Mouse (Mus musculus): ENCODE results near the gene Pemt. TPM values are rescaled to one million over a fixed set of nuclear protein-coding genes. Genes with fewer than 3 reads are reported as not detected.

Gene Pemt
- polyA plus RNA-seq, 1 experiment from 2014 or later = 8.3 TPM

DNA sequence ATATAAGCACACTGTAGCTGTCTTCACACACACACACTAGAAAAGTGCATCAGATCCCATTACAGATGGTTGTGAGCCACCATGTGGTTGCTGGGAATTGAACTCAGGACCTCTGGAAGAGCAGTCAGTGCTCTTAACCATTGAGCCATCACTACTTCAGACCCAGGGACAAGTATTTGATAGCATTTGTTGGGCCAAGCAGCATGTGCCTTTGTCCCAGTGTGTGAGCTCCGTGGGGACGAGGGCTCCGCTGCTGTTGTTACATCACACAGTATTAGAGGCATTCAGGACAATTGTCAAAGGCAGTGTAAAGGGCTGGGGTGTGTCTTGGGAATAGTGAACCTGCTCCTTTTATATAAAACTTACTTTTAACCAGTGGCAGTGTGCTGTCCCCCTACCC is 109.3 kb downstream of the Pemt start:
- no peaks in the 10 kb centered on the region for H3K9me3 ChIP-seq (ENCODE audit: control insufficient read depth, low read length)
- H3K4me1 ChIP-seq (ENCODE audit: control insufficient read depth, insufficient read depth, low read depth, low read length) = no peaks in the 10 kb centered on the region
- 71% methylated on average over 3 of the region's 3 CpGs for WGBS
- H3K27me3 ChIP-seq (replicated peaks; ENCODE audit: control insufficient read depth, insufficient read depth, low read length) = no peaks in the 10 kb centered on the region
- no peaks in the 10 kb centered on the region for H3K36me3 ChIP-seq (ENCODE audit: control insufficient read depth, insufficient read depth, low read length)
- no peak overlapping the region for H3K4me3 ChIP-seq (ENCODE audit: low read length)
- no peak overlapping the region for H3K4me2 ChIP-seq (ENCODE audit: low read length)
- H3K27ac ChIP-seq (ENCODE audit: low read depth, low read length) = no peak overlapping the region
- no peak overlapping the region for H3K9ac ChIP-seq (ENCODE audit: low read depth, low read length)
- no peak for ATAC-seq

DNA sequence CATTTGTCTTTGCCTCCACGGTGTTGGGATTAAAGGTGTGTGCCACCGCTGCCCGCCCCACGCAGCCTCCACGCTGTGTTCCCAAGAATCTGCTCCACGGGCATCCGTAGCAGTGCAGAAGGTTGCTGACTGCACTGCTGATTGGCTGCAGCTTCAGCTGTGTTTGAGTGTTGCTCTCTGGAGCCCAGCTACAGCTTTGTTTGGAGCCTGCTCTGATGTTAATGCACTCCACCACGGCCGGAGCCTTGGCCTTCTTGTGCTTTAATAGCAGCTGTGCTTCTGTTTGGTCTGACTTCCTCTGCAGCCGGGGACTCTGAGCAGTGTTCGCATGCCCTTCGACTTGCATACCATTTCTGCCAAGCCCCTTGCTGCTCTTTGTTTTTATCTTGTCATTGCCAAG is 112.3 kb downstream of the Pemt start:
- no peak overlapping the region for H3K4me3 ChIP-seq (ENCODE audit: low read length)
- no peaks in the 10 kb centered on the region for H3K9me3 ChIP-seq (ENCODE audit: control insufficient read depth, low read length)
- H3K36me3 ChIP-seq (ENCODE audit: control insufficient read depth, insufficient read depth, low read length) = no peaks in the 10 kb centered on the region
- no peak overlapping the region for H3K9ac ChIP-seq (ENCODE audit: low read depth, low read length)
- no peak overlapping the region for H3K27ac ChIP-seq (ENCODE audit: low read depth, low read length)
- no peak for ATAC-seq
- 44% methylated on average over 12 of the region's 12 CpGs for WGBS
- no peaks in the 10 kb centered on the region for H3K27me3 ChIP-seq (replicated peaks; ENCODE audit: control insufficient read depth, insufficient read depth, low read length)
- no peaks in the 10 kb centered on the region for H3K4me1 ChIP-seq (ENCODE audit: control insufficient read depth, insufficient read depth, low read depth, low read length)
- H3K4me2 ChIP-seq (ENCODE audit: low read length) = no peak overlapping the region

DNA sequence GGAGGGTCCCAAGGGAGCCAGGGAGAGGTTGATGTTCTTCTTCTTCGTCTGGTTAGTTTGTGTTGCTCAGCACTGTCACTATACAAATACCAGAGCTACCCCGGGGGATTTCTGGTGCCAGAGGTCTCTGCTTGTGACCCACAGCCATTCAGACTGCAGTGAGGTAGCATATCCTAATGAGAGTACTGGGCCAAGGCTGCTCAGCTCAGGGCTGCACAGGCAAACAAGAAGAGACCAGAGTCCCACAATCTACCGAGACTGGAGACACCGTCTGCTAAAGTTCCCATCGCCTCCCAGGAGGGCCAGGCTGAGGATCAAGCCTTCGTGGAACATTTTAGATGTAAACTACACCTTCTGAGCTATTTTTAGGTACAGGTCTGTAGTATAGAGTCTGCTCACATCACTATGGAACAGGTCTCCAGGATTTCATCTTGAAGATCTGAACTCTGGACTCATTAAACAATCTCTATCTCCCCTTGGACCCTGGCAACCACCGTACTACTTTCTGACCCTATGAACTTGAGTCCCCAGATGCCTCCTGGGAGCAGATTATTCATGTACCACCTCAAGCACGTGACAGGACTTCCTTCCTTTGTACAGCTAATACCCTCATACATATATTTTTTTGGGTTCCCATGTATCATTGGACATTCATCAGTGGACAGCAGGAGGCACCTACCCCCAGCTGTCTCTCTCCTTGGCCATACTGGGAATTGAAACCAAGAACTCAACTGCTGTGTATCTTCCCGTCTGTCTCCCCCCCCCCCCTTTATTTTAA is 113.5 kb downstream of the Pemt start:
- no peak overlapping the region for H3K27ac ChIP-seq (ENCODE audit: low read depth, low read length)
- H3K36me3 ChIP-seq (ENCODE audit: control insufficient read depth, insufficient read depth, low read length) = no peaks in the 10 kb centered on the region
- H3K4me3 ChIP-seq (ENCODE audit: low read length) = no peak overlapping the region
- H3K9me3 ChIP-seq (ENCODE audit: control insufficient read depth, low read length) = no peaks in the 10 kb centered on the region
- WGBS = 73% methylated on average over 9 of the region's 9 CpGs
- H3K4me2 ChIP-seq (ENCODE audit: low read length) = no peak overlapping the region
- no peaks in the 10 kb centered on the region for H3K4me1 ChIP-seq (ENCODE audit: control insufficient read depth, insufficient read depth, low read depth, low read length)
- no peaks in the 10 kb centered on the region for H3K27me3 ChIP-seq (replicated peaks; ENCODE audit: control insufficient read depth, insufficient read depth, low read length)
- no peak for ATAC-seq
- H3K9ac ChIP-seq (ENCODE audit: low read depth, low read length) = no peak overlapping the region

DNA sequence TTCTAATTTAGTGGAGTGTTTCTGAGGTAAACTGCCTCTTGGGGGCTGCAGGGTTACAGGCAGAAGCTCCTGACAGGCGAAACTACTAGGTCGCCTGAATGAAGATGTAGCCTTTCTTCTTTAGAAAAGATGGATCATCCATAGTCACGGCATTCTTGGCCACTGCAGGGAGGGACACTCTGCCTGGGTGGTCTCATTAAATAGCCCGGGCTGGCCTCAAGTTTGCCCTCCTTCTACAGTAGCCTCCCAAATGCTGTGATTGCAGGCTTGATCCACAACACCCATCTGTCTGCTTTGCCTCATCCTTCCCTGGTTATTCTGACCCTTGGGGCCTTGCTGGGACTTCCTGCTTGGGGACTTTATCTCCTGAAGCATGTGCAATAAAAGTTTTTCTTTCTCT is 116.3 kb downstream of the Pemt start:
- Histone ChIP-seq H3K27ac (ENCODE audit: low read depth, low read length) (no peak overlapping the region), H3K9me3 (ENCODE audit: control insufficient read depth, low read length) (no peaks in the 10 kb centered on the region), H3K27me3 (replicated peaks; ENCODE audit: control insufficient read depth, insufficient read depth, low read length) (no peaks in the 10 kb centered on the region), H3K4me1 (ENCODE audit: control insufficient read depth, insufficient read depth, low read depth, low read length) (no peaks in the 10 kb centered on the region), H3K4me3 (ENCODE audit: low read length) (no peak overlapping the region), H3K36me3 (ENCODE audit: control insufficient read depth, insufficient read depth, low read length) (no peaks in the 10 kb centered on the region), H3K4me2 (ENCODE audit: low read length) (no peak overlapping the region), H3K9ac (ENCODE audit: low read depth, low read length) (no peak overlapping the region)
- WGBS = 22% methylated on average over 4 of the region's 4 CpGs
- no peak for ATAC-seq

DNA sequence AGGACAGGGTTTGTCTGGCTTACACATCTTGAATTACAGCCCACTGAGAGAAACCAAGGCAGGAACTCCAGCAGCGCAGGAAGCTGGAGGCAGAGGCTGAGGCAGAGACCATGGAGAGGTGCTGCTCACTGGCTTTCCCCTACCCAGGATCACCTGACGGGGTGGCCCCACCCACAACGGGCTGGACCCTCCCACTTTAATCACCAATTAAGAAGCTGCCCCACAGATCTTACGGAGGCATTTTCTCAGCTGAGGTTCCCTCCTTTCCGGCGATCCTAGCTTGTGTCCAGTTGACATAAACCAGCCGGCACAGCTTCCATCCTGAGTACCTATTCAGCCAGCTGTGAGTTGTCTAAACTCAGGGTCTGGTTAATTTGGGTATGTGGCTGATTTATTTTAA is 125.0 kb downstream of the Pemt start:
- Histone ChIP-seq H3K4me2 (ENCODE audit: low read length) (no peak overlapping the region), H3K4me1 (ENCODE audit: control insufficient read depth, insufficient read depth, low read depth, low read length) (no peaks in the 10 kb centered on the region), H3K9me3 (ENCODE audit: control insufficient read depth, low read length) (no peaks in the 10 kb centered on the region), H3K27me3 (replicated peaks; ENCODE audit: control insufficient read depth, insufficient read depth, low read length) (no peaks in the 10 kb centered on the region), H3K36me3 (ENCODE audit: control insufficient read depth, insufficient read depth, low read length) (no peaks in the 10 kb centered on the region), H3K9ac (ENCODE audit: low read depth, low read length) (no peak overlapping the region), H3K4me3 (ENCODE audit: low read length) (no peak overlapping the region), H3K27ac (ENCODE audit: low read depth, low read length) (no peak overlapping the region)
- ATAC-seq = no peak
- WGBS = 25% methylated on average over 7 of the region's 7 CpGs

Other genes starting within 250 kb of the Pemt start
- gene Flcn, start 236.5 kb downstream of the Pemt start, polyA plus RNA-seq (2015; fragmentation: Nextera tagmentation; extraction: Ambion mirVana) = 44.2 and 46.1 TPM in 2 replicates
- gene Nt5m, start 207.0 kb downstream of the Pemt start, polyA plus RNA-seq (2015; fragmentation: Nextera tagmentation; extraction: Ambion mirVana) = 74.2 and 85.4 TPM in 2 replicates
- 178 and 181 TPM in 2 replicates for gene Cops3, start 206.7 kb downstream of the Pemt start, polyA plus RNA-seq (2015; fragmentation: Nextera tagmentation; extraction: Ambion mirVana)
- gene Med9, start 98.3 kb downstream of the Pemt start, polyA plus RNA-seq (2015; fragmentation: Nextera tagmentation; extraction: Ambion mirVana) = 40.3 and 40.4 TPM in 2 replicates
- 1.4 TPM in 2 replicates for gene Rasd1, start 81.5 kb downstream of the Pemt start, polyA plus RNA-seq (2015; fragmentation: Nextera tagmentation; extraction: Ambion mirVana)
- gene Rai1, start 58.5 kb upstream of the Pemt start, polyA plus RNA-seq (2015; fragmentation: Nextera tagmentation; extraction: Ambion mirVana) = 24.3 and 28.0 TPM in 2 replicates
- 42.5 and 44.8 TPM in 2 replicates for gene Srebf1, start 176.1 kb upstream of the Pemt start, polyA plus RNA-seq (2015; fragmentation: Nextera tagmentation; extraction: Ambion mirVana)